Mouse (Mus musculus) fat pad, adult 2 months (tissue): ENCODE measurements around the gene Setd2.

ENCODE experiments used
- DNase-seq: peaks from one replicate; pipeline ENCODE4 v3.0.0-alpha.2; 2011; ENCODE audit warnings: low read depth, low spot score; ENCODE audit errors: extremely low read depth

Setd2 gene

DNA sequence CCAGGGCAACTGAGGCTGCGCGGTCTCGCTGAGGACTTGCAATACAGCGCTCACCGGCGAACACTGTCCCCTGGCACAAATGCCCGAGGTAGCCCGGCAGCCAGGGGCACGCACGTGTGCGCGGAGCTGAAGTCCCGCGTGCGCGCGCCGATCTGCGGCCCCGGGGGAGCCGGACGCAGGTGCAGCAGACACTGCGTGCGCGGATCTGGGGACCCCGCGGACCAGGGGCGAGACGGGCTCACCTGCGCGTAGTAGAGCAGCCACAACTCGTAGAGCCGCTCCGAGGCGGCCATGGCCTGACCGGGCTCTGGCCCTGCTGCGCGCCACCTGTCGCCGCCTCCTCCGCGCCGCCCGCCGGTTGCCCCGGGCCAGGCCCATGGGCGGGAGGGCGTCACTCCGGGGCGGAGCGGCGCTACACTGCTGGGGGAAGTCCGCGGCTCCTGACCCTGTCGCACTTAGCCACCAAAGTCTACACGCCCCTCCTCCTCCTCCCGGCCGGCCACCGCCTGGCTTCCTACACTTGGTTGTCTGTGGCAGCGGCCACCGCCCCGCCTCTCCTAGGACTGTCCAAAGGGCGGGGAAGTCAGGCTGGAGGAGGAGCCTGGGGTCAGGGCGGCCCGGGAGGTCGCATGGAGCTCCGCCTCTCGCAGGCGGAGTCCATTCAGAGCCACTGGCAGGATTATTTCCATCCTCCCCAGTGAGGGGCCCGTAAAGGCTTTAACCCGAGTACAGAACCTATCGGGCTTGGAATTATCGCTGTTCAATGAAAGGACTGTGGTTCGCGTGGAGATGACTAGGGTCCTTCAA, 121.5 kb downstream of the Setd2 start, which contains the start of gene Nbeal2:
Gene Nbeal2, minus strand, starts transcription at position 507 of the 807 bp plus-strand sequence.
- DNase-seq = no peak

DNA sequence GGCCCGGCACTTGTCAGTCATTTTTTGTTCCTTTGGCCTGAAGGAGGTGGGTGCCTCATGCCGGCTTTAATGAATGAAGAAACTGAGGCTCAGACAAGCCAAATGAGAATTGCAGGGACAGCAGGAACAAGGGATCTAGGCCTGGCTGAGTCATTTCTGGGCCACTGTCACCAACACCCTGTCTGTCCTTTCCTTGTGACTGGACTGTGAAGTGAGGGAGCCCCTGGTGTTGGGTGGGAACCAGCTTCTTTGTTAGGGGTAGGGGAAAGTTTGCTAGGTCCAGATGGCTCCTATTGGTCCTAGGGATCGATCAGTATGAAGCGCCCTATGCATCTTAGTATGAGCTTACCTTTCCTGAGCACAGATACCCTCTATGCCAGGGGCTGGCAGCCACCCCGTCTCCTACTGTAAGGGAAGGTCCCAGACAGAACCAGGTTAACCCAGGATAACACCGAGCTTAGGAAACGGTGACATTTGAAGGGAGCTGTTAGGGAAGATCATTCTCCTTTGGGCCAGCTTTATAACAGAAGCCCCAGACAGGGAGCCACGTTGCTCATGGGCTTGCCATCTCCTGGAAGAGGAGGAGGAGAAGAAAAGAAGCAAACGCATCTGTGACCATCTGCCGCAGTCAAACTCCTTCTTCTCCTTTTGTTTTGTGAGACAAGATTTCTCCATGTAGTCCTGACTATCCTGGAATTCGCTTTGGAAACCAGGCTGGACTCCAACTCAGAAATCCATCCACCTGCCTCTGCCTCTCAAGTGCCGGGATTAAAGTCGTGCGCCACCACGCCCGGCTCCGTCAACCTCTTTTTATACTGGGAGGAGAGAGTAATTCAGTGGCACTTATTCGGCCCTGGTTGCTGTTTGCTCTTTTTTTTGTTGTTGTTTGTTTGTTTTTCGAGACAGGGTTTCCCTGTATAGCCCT, 122.6 kb downstream of the Setd2 start:
- no peak for DNase-seq

DNA sequence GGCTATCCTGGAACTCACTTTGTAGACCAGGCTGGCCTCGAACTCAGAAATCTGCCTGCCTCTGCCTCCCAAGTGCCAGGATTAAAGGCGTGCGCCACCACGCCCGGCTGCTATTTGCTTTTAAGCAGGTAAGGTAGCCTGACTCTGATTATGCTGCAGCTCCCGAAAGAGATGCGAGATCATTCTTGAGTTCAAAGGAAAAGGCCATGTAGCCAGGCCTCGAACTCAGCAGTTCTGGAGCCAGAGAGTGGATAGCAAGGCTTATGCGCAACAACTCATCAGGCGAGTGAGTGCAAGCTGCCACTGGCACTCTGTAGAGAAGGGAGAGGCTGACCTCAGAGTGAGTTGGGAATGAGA, 123.2 kb downstream of the Setd2 start:
- no peak for DNase-seq

DNA sequence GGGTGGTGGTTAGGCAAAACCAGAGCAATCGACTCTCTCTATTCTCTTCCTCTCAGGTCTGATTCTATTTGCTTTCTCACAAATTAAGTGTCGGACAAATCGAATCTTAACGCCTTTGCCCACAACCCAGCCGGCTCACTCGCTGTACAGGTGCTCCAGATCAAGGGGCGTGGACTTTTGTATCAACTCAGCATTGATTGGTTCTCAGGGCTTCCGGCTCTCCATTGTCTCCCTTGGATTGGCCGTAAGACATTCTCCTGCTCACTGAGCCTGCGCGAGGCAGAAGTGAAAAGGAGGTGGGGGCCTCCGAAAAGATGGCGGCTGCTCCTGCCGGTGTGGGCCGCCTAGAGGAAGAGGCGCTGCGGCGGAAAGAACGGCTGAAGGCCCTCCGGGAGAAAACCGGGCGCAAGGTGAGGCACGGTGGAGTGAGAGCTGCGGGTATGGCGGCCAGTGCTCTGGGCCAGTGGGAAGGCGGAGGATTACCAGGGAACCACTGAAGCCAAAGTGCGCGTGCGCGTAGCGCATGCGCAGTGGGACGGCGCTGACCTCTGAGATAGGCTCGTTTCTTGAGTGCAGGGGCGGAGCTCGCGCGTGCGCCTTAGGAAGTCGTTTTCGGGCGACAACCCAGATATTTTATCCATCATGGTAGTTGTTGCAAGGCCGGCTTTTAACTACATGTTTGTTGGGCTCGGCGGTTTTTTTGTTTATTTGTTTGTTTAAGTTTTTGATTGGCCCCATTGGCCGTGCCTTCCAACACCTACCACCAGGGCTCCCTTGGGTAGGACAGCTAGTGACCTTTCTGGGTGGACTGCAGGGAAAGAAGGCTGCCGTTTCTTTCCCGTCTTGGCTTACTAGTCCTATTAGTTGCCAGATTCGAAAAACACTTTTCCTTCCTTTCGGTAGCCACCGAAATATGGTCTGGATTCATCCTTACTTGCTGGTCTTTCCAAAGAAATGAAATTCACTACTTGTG, 124.1 kb downstream of the Setd2 start, which contains the start of gene Ccdc12:
Gene Ccdc12, plus strand, starts transcription at position 255 of the 973 bp plus-strand sequence.
- DNase-seq = peak; percentile 87

DNA sequence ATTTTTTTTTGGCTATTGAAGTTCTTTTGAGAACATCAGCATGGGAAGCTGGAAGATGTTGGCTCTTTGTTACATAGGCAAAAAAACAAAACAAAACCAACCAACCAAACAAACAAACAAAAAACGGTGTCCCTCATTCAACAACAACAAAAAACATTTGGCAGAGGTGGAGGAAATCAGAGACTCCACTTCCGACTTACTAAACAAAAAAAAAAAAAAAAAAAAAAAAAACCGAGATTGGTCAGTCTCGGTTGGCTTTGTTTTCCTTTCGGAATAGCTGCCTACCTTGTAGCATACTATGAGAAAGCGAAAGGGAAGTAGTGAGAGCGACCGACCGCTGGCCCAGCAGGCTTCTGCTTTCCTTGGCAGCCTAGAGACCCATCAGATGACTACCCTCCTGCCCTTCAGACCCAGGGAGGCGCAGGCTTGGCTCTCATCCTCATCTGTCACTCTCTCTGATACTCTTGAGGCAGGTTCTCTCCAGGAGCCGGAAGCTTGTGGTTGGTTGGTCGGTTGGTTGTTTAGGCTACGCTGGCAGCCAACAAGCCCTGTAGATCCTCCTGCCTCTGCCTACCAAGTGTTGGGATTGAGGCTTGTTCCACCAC, 125.2 kb downstream of the Setd2 start:
- DNase-seq = no peak

DNA sequence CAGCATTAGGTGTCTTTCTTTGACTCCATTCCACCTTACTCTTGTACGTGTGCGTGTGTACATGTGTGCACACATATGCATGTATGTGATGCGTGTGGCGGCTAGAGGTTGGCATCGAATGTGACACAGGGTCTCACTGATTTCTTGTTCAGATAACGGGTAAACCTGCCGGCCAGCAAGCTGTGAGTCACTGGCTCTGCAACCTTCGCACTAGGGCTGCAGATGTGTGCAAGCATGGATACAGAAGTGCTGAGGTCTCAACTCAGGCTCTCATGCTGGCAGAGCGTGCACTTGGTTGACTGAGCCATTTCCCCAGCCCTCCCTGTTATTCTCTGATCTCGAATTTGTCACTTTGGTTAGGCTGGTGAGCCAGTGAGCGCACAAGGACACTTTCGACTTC, 127.1 kb downstream of the Setd2 start:
- DNase-seq = no peak

DNA sequence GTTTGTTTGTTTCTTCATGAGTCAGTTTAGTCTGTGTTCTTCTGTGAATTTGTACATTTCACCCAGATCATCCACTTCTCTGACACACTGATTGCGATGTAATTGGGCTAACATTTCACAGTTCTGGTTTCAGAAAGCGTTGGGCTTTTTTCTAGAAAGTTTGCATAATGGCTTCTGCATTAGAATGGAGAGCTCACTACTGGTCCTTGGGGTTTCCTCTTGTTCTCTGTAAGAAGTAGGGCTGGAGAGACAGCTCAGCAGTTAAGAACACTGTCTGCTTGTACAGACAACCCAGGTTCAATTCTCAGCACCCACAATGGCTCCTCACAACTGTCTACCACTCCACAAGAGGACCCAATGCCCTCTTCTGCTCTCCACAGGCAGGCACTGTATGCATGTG, 127.8 kb downstream of the Setd2 start:
- DNase-seq = no peak

DNA sequence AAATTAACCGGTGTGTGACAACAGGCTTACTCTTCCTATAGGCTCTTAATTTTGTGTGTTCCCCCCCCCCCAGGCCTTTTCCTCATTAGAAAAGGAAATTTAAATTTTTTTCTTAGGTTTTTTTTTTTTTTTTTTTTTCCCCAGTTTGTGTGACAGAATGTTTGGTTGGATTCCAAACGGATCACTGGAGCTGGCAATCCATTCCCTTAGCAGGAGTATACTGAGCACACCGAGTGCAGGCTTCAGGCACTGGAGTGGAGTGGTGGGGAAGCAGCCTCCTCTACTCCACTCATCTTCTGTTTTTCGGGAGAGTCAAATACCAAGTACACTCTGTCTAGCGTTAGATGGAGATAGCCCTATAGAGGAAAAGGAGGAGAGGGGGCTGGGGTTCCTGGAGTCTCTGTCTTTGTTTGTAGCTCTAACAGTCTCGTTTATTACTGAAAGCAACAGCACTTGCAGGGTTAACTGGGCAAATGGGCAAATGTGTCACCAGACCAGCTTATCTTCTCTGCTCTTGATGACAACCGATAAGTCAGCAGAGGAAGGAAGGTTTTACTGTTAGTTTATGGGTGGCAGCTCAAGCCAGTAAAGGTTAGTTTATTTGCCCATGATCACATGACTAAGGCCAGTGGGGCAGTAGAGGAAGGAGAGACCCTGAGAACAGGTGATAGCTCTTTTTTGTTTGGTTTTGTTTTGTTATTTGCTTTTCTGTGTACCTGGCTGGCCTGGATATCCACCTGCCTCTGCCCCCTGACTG, 128.6 kb downstream of the Setd2 start:
- no peak for DNase-seq

DNA sequence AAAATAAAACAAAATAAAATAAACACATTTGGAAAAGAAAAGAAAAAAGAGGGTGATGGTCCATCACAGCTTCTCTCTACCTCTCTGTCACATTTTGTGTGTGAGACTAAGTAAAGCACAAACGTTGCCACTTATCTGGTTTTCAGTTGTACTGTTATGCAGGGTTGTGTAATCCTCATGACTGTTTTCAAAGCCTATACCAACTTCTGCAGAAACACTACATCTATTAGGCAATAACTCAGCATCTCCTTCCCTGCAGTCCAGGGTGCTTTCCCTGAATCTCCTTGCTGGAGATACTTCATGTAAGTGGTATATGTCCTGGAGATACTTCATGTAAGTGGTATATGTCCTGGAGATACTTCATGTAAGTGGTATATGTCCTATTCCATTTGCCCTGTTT, 130.4 kb downstream of the Setd2 start:
- DNase-seq = no peak

DNA sequence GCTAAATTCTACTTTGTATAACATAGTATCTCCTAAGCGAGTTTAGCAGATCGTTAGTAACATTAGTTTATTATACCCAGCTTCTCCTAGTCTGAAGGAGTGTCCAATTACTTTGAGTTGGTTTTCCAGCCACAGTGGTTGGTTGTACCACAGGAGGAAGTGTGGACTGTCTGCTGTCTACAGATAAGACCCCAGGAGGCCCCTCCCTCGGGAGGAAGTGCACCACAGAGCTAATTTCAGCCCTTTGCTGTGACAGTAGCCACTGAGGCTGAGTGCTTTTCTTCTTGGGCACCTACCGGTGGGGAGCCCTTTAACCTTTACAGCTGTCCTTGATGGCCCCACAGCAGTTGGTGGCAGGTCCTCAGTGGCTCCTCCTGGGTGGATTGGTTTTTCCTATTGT, 133.5 kb downstream of the Setd2 start:
- DNase-seq = no peak

DNA sequence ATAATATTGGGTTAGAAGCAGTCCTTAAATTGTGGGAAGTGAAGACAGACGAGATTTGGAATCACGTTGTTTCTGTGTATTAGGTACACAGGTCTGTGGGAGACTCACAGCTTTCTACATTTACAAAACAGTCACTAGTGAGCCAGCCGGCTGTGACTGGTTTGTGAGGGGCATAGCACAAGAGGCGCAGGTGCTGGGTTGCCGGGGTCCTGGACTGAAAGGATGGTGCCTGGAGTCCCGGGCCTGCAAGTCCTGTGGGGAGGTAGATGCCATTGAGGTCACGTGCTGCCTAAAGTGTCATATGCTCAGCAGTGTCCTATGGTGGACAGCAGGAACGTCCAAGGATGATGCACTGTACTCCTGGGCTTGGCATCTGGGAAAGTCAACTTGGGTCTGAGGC, 134.0 kb downstream of the Setd2 start:
- no peak for DNase-seq

DNA sequence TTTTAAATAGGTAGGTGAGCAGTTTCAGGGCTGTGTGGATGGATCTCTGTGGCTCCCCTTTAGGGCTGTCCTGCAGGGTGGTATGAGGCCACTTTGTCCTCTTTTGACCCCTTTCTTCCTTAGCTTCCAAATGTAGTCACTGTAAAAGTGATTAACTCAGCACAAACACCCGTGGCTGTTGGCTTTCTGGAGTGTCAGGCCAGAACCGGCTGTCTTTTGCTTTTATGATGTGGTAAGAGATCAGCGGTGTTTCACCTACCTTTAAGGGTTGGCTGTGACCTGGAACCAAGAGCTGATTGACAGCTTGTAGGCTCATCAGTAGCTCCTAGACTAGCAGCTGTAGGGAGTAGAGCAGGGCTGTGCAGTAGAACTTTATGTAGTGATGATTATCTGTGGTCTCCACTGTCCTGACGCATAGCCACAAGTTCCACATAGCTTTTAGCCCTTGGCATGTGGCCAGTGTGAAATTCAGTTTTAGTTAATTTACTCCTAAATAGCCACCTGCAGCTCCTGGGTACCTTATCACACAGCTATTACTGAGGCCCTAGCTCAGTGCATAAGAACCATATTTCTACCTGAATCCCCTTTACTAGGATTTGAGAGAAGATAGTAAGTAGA, 134.9 kb downstream of the Setd2 start:
- no peak for DNase-seq
